Mouse (Mus musculus): ENCODE measurements at regions not wholly inside any gene's neighbourhood (a gene's known extent, or its start where the extent isn't known, plus 50 kb on each side); places are given as distances from the start of the nearest gene placed in this dataset.

DNA sequence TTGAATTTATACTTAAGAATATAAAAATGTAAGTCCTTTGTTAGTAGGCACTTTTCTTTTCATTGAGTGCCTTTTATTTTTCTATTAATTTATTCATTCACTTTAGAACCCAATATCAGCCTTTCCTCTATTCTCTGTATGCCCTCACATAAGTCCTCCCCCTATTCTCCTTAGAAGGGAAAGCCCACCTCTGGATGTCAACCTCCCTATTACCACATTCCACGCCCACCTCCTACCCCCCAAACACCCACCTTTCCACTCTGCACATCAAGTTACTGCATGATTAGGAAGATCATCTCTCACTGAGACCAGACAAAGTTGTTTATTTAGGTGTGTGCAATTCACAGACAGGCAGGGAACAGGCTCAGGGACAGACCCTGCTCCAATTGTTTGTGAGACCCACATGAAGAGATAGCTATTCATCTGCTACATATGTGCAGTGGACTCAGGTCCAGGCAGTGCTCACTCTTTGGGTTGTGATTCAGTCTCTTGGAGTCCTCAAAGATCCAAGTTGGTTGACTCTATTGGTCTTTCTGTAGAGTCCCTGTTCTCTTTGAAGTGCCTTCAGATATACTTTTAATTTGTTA is 394.7 kb upstream of the Cobl start:
- Histone ChIP-seq H3K9ac (ENCODE audit: low read depth, poor library complexity, severe bottlenecking) (no peak overlapping the region), H3K36me3 (ENCODE audit: control insufficient read depth, insufficient read depth, low read length, poor library complexity, severe bottlenecking) (no peaks in the 10 kb centered on the region), H3K27ac (ENCODE audit: insufficient read depth, low read length) (no peak overlapping the region), H3K4me1 (ENCODE audit: control insufficient read depth, insufficient read depth, low read length) (no peaks in the 10 kb centered on the region), H3K27me3 (ENCODE audit: control insufficient read depth, insufficient read depth, low read length, poor library complexity, severe bottlenecking) (no peaks in the 10 kb centered on the region), H3K4me3 (ENCODE audit: low read depth, low read length) (no peak overlapping the region), H3K9me3 (replicated peaks; ENCODE audit: control insufficient read depth, insufficient read depth, low read length, poor library complexity, severe bottlenecking) (0 out of 2 replicates have a peak, but pooled peaks cover 2% of the 10 kb centered on the region)
- TF ChIP-seq EP300 (IDR thresholded peaks at IDR 0.05; ENCODE audit: insufficient read depth, low read depth, low read length) (no peak), POLR2A (IDR thresholded peaks at IDR 0.05; ENCODE audit: insufficient read depth, low read length) (no peak), CTCF (IDR thresholded peaks at IDR 0.05; ENCODE audit: low read depth, low read length) (no peak)

GRCm38 (mm10) chr11:12858274-12858884 is 393.6 kb upstream of the Cobl start:
- no peak for TF ChIP-seq EP300 (IDR thresholded peaks at IDR 0.05; ENCODE audit: insufficient read depth, low read depth, low read length)
- no peak for TF ChIP-seq CTCF (IDR thresholded peaks at IDR 0.05; ENCODE audit: low read depth, low read length)
- TF ChIP-seq POLR2A (IDR thresholded peaks at IDR 0.05; ENCODE audit: insufficient read depth, low read length), result no peak
- H3K27ac ChIP-seq (ENCODE audit: insufficient read depth, low read length), result no peak overlapping the region
- no peaks in the 10 kb centered on the region for H3K36me3 ChIP-seq (ENCODE audit: control insufficient read depth, insufficient read depth, low read length, poor library complexity, severe bottlenecking)
- H3K4me1 ChIP-seq (ENCODE audit: control insufficient read depth, insufficient read depth, low read length), result no peaks in the 10 kb centered on the region
- 0 out of 2 replicates have a peak, but pooled peaks cover 2% of the 10 kb centered on the region for H3K9me3 ChIP-seq (replicated peaks; ENCODE audit: control insufficient read depth, insufficient read depth, low read length, poor library complexity, severe bottlenecking)
- H3K4me3 ChIP-seq (ENCODE audit: low read depth, low read length), result no peak overlapping the region
- no peak overlapping the region for H3K9ac ChIP-seq (ENCODE audit: low read depth, poor library complexity, severe bottlenecking)
- no peaks in the 10 kb centered on the region for H3K27me3 ChIP-seq (ENCODE audit: control insufficient read depth, insufficient read depth, low read length, poor library complexity, severe bottlenecking)

- H3K27ac ChIP-seq (ENCODE audit: insufficient read depth, low read length), result no peak overlapping the region
- H3K36me3 ChIP-seq (ENCODE audit: control insufficient read depth, insufficient read depth, low read length, poor library complexity, severe bottlenecking), result no peaks in the 10 kb centered on the region
- H3K4me3 ChIP-seq (ENCODE audit: low read depth, low read length), result no peak overlapping the region
- TF ChIP-seq POLR2A (IDR thresholded peaks at IDR 0.05; ENCODE audit: insufficient read depth, low read length) (no peak), EP300 (IDR thresholded peaks at IDR 0.05; ENCODE audit: insufficient read depth, low read depth, low read length) (no peak), CTCF (IDR thresholded peaks at IDR 0.05; ENCODE audit: low read depth, low read length) (no peak)
- no peak overlapping the region for H3K9ac ChIP-seq (ENCODE audit: low read depth, poor library complexity, severe bottlenecking)
- H3K4me1 ChIP-seq (ENCODE audit: control insufficient read depth, insufficient read depth, low read length), result no peaks in the 10 kb centered on the region
- H3K9me3 ChIP-seq (replicated peaks; ENCODE audit: control insufficient read depth, insufficient read depth, low read length, poor library complexity, severe bottlenecking), result 0 out of 2 replicates have a peak, but pooled peaks cover 2% of the 10 kb centered on the region
- H3K27me3 ChIP-seq (ENCODE audit: control insufficient read depth, insufficient read depth, low read length, poor library complexity, severe bottlenecking), result no peaks in the 10 kb centered on the region
Measured at GRCm38 (mm10) chr11:12857358-12858199, 392.8 kb upstream of the Cobl start.

DNA sequence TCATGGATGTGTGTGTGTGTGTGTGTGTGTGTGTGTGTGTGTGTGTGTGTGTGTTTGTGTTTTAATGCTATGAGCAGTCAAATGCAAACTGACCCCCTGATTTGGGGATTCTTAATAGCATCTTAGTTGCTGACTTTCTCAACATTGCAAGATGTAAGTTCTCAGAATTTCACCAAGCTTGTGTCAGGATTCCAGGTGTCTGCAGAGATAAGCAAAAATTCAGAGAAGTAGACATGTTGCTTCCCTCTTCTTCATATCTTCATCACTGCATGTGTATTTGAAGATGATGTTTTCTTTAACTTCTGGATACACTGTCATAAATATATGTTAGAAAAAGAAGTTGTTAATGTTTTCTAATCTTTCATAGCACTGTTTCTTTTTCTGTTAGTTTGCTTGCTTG is 383.0 kb upstream of the Cobl start:
- Histone ChIP-seq H3K4me1 (ENCODE audit: control insufficient read depth, insufficient read depth, low read length) (no peaks in the 10 kb centered on the region), H3K36me3 (ENCODE audit: control insufficient read depth, insufficient read depth, low read length, poor library complexity, severe bottlenecking) (no peaks in the 10 kb centered on the region), H3K27me3 (ENCODE audit: control insufficient read depth, insufficient read depth, low read length, poor library complexity, severe bottlenecking) (no peaks in the 10 kb centered on the region), H3K9ac (ENCODE audit: low read depth, poor library complexity, severe bottlenecking) (no peak overlapping the region), H3K4me3 (ENCODE audit: low read depth, low read length) (no peak overlapping the region), H3K27ac (ENCODE audit: insufficient read depth, low read length) (no peak overlapping the region), H3K9me3 (replicated peaks; ENCODE audit: control insufficient read depth, insufficient read depth, low read length, poor library complexity, severe bottlenecking) (no peaks in the 10 kb centered on the region)
- TF ChIP-seq EP300 (IDR thresholded peaks at IDR 0.05; ENCODE audit: insufficient read depth, low read depth, low read length) (no peak), POLR2A (IDR thresholded peaks at IDR 0.05; ENCODE audit: insufficient read depth, low read length) (no peak), CTCF (IDR thresholded peaks at IDR 0.05; ENCODE audit: low read depth, low read length) (no peak)

DNA sequence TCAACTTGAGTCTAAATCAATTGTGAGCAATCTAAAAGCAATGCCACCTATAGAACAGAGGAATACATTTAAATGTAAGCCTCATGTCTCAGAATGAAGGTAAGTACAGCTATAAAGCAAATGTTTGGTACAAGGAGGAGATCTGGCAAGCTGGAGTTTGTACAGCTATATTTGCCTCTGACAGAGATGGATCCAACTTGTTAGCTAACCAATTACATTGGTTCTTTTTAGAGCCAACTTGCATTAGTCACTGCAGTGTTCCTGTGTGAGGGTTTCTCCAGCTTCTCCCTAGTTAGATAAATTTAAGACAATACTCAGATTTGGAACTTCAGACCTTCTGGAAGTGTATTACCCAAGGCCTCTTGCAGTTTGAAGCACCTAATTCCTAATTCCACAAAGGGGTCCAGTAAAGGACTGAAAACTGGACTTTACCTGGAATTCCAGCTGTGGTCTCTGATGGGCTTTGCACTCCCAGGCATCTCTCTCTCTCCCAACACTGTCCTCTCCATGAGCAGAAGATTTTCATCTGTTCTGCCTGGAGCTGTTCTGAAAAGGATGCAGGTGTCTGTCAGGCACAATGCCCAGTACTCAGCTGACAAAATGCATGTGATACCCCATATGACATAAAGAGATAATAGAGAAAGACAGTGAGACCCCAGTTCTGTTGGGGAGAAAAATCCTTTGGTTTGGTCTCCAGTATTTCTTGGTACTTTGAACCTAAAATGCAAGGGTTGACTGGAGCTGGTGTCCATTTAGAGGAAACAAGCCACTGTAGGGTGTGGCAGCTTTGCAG is 379.1 kb upstream of the Cobl start:
- Histone ChIP-seq H3K27ac (ENCODE audit: insufficient read depth, low read length) (no peak overlapping the region), H3K36me3 (ENCODE audit: control insufficient read depth, insufficient read depth, low read length, poor library complexity, severe bottlenecking) (no peaks in the 10 kb centered on the region), H3K9ac (ENCODE audit: low read depth, poor library complexity, severe bottlenecking) (no peak overlapping the region), H3K27me3 (ENCODE audit: control insufficient read depth, insufficient read depth, low read length, poor library complexity, severe bottlenecking) (no peaks in the 10 kb centered on the region), H3K9me3 (replicated peaks; ENCODE audit: control insufficient read depth, insufficient read depth, low read length, poor library complexity, severe bottlenecking) (no peaks in the 10 kb centered on the region), H3K4me1 (ENCODE audit: control insufficient read depth, insufficient read depth, low read length) (no peaks in the 10 kb centered on the region), H3K4me3 (ENCODE audit: low read depth, low read length) (no peak overlapping the region)
- TF ChIP-seq EP300 (IDR thresholded peaks at IDR 0.05; ENCODE audit: insufficient read depth, low read depth, low read length) (no peak), POLR2A (IDR thresholded peaks at IDR 0.05; ENCODE audit: insufficient read depth, low read length) (no peak), CTCF (IDR thresholded peaks at IDR 0.05; ENCODE audit: low read depth, low read length) (no peak)
